Mouse (Mus musculus): ENCODE measurements at regions not wholly inside any gene's neighbourhood (a gene's known extent, or its start where the extent isn't known, plus 50 kb on each side); places are given as distances from the start of the nearest gene placed in this dataset.
"Not testable (repeated sequence)": the region's sequence is repeated elsewhere in the genome, so short reads cannot be mapped to it uniquely, and the experiment has no call there.

- 6% methylated on average over 15 of the region's 15 CpGs for WGBS
- TF ChIP-seq POLR2A (IDR thresholded peaks at IDR 0.05; ENCODE audit: low read depth, low read length) = no peak
- no peak for TF ChIP-seq CTCF (conservative IDR thresholded peaks at IDR 0.05; ENCODE audit: insufficient read depth, insufficient read length, low read depth, low read length)
- H3K4me1 ChIP-seq (ENCODE audit: control insufficient read depth, insufficient read depth, low read length) = no peaks in the 10 kb centered on the region
- no peaks in the 10 kb centered on the region for H3K27me3 ChIP-seq (replicated peaks; ENCODE audit: control insufficient read depth, insufficient read depth, low read length)
- no peak overlapping the region for H3K4me3 ChIP-seq (ENCODE audit: insufficient read depth, low read depth, low read length)
- H3K36me3 ChIP-seq (ENCODE audit: control insufficient read depth, insufficient read depth, low read length) = no peaks in the 10 kb centered on the region
- H3K27ac ChIP-seq (ENCODE audit: insufficient read depth, low read depth, low read length) = no peak overlapping the region
- no peak for DNase-seq
Observed at GRCm38 (mm10) chr2:162867516-162868029, 63.8 kb upstream of the Srsf6 start.

DNA sequence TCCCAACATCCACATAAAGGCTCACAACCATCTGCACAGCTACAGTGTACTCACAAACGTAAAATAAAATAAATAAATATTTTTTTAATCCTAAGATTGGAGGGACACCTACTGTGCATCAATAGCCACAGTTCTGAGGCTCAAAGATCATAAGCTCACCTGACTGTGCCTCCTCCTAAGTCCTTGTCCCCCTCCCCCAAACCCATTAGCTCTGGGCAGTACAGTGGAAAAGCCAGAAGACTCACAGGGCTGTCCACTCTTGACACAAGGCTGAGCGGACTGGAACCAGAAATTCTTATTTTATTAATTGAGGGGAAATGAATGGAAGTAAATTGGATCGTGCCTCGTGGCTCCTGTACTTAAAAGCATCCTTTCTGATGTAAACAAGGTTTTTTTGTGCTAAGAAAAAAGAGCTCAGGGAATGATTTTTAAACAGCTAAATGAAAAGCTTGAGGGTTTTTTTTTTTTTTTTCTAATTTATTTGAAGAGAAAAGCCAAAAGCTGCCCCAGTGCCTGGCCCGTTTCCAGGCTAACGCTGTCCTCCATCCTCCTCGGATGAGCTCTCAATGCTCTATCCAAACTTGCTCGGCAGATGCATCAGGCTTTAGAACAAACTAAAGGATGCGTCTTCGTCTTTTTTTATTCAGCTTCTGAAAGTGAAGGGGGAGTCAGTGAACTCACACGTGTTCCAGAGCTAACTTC lies 64.6 kb upstream of the Srsf6 start:
- no peak overlapping the region for H3K27ac ChIP-seq (ENCODE audit: insufficient read depth, low read depth, low read length)
- H3K36me3 ChIP-seq (ENCODE audit: control insufficient read depth, insufficient read depth, low read length) = no peaks in the 10 kb centered on the region
- DNase-seq = no peak
- no peak overlapping the region for H3K4me3 ChIP-seq (ENCODE audit: insufficient read depth, low read depth, low read length)
- WGBS = 22% methylated on average over 11 of the region's 11 CpGs
- H3K4me1 ChIP-seq (ENCODE audit: control insufficient read depth, insufficient read depth, low read length) = no peaks in the 10 kb centered on the region
- no peaks in the 10 kb centered on the region for H3K27me3 ChIP-seq (replicated peaks; ENCODE audit: control insufficient read depth, insufficient read depth, low read length)
- TF ChIP-seq POLR2A (IDR thresholded peaks at IDR 0.05; ENCODE audit: low read depth, low read length) (no peak), CTCF (conservative IDR thresholded peaks at IDR 0.05; ENCODE audit: insufficient read depth, insufficient read length, low read depth, low read length) (no peak)

DNA sequence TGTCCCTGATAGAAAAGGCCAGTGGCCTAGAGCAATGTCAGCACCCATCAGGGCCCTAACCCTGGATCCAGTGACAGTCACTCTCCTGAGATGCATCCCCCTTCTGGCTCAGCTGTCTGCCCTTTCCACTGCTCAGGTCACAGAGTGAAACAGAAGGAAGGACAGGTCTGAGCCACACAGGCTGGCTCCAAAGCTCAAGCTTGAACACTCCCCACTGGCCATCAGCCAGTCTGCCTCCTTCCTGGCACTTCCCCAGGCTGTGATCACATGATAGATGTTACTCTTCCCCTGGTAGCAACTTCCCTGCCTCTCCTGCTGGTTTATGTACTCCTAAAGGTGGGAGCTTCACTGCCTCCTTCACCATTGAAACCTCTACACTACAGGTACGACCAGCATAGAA lies 66.8 kb upstream of the Srsf6 start:
- DNase-seq = peak; percentile 93
- 50% methylated on average over 1 of the region's 1 CpGs for WGBS

DNA sequence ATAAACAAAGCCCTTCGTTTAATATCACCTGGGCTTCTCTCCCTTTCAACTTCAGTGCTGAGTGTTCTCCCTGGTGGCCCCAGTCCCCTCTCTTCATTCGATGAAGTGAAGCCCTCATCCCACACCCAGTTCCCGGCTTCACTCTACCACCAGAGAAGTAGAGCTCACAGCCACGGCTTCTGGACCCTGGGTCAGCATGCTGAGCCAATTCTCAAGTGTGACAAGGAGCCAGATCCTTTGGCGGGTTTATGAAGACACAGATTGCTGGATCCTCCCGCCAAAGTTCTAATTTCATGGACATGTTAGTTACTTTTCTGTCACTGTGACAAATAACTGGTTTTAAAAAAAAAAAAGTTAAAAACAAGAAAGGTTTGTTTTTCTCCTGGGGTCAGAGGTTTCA lies 76.7 kb upstream of the Srsf6 start:
- Histone ChIP-seq H3K4me1 (ENCODE audit: control insufficient read depth, insufficient read depth, low read length) (no peaks in the 10 kb centered on the region), H3K27me3 (replicated peaks; ENCODE audit: control insufficient read depth, insufficient read depth, low read length) (no peaks in the 10 kb centered on the region), H3K27ac (ENCODE audit: insufficient read depth, low read depth, low read length) (no peak overlapping the region), H3K36me3 (ENCODE audit: control insufficient read depth, insufficient read depth, low read length) (no peaks in the 10 kb centered on the region), H3K4me3 (ENCODE audit: insufficient read depth, low read depth, low read length) (no peak overlapping the region)
- no peak for DNase-seq
- TF ChIP-seq POLR2A (IDR thresholded peaks at IDR 0.05; ENCODE audit: low read depth, low read length) (no peak), CTCF (conservative IDR thresholded peaks at IDR 0.05; ENCODE audit: insufficient read depth, insufficient read length, low read depth, low read length) (no peak)
- WGBS = 67% methylated on average over 6 of the region's 6 CpGs

More for the DNA sequence above, 66.8 kb upstream of the Srsf6 start:
- no peaks in the 10 kb centered on the region for H3K27me3 ChIP-seq (replicated peaks; ENCODE audit: control insufficient read depth, insufficient read depth, low read length)
- TF ChIP-seq POLR2A (IDR thresholded peaks at IDR 0.05; ENCODE audit: low read depth, low read length) (no peak), CTCF (conservative IDR thresholded peaks at IDR 0.05; ENCODE audit: insufficient read depth, insufficient read length, low read depth, low read length) (no peak)
- H3K4me3 ChIP-seq (ENCODE audit: insufficient read depth, low read depth, low read length) = no peak overlapping the region
- H3K4me1 ChIP-seq (ENCODE audit: control insufficient read depth, insufficient read depth, low read length) = no peaks in the 10 kb centered on the region
- no peaks in the 10 kb centered on the region for H3K36me3 ChIP-seq (ENCODE audit: control insufficient read depth, insufficient read depth, low read length)
- no peak overlapping the region for H3K27ac ChIP-seq (ENCODE audit: insufficient read depth, low read depth, low read length)

DNA sequence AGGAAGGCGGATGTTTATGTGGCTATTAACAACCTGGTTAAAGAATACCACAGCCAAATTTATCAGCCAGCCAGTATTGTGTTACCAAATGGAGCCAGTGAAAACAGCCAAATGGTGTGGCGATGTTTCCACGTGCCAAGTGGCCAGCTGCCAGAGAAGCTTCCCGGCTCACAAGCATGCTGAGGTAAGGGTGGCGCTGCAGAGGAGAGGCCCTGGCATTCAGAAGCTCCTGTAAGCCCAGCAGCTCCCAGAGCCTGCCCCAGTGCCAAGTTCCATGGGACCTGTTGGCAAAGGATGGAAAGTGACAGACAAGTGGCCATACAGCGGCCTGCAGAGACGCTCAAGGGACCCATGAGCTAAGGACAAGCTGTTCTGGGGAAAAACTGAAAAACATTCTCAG lies 77.8 kb upstream of the Srsf6 start:
- DNase-seq = peak; percentile 88
- no peak overlapping the region for H3K4me3 ChIP-seq (ENCODE audit: insufficient read depth, low read depth, low read length)
- TF ChIP-seq CTCF (conservative IDR thresholded peaks at IDR 0.05; ENCODE audit: insufficient read depth, insufficient read length, low read depth, low read length) = no peak
- no peak for TF ChIP-seq POLR2A (IDR thresholded peaks at IDR 0.05; ENCODE audit: low read depth, low read length)
- no peaks in the 10 kb centered on the region for H3K4me1 ChIP-seq (ENCODE audit: control insufficient read depth, insufficient read depth, low read length)
- H3K36me3 ChIP-seq (ENCODE audit: control insufficient read depth, insufficient read depth, low read length) = no peaks in the 10 kb centered on the region
- 46% methylated on average over 7 of the region's 7 CpGs for WGBS
- H3K27me3 ChIP-seq (replicated peaks; ENCODE audit: control insufficient read depth, insufficient read depth, low read length) = no peaks in the 10 kb centered on the region
- no peak overlapping the region for H3K27ac ChIP-seq (ENCODE audit: insufficient read depth, low read depth, low read length)

DNA sequence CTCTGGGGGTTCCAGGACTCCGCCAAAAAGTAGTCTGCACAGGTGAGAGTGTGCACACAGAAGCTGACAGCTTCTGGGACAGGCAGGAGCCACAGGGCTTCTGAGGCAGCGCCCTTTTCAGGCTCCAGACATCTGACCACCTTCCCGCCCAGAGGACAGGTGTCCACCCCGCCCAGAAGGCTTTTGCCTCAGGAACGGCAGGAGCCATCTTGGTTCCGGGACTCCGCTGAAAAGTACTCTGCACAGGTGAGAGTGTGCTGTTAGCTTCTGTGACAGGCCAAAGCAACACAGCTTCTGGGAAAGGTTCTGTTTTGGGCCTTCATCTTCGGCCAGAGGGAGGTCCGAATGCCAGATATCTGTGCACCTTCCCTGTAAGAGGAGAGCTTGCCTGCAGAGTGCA lies 89.6 kb upstream of the Srsf6 start:
- H3K27ac ChIP-seq (ENCODE audit: insufficient read depth, low read depth, low read length); DNase-seq; H3K4me3 ChIP-seq (ENCODE audit: insufficient read depth, low read depth, low read length); H3K4me1 ChIP-seq (ENCODE audit: control insufficient read depth, insufficient read depth, low read length); H3K27me3 ChIP-seq (replicated peaks; ENCODE audit: control insufficient read depth, insufficient read depth, low read length); H3K36me3 ChIP-seq (ENCODE audit: control insufficient read depth, insufficient read depth, low read length): not testable (repeated sequence)
- WGBS = 88% methylated on average over 9 of the region's 9 CpGs

GRCm38 (mm10) chr2:162837776-162838175 lies 93.6 kb upstream of the Srsf6 start:
- no peak overlapping the region for H3K4me3 ChIP-seq (ENCODE audit: insufficient read depth, low read depth, low read length)
- no peak for DNase-seq
- H3K4me1 ChIP-seq (ENCODE audit: control insufficient read depth, insufficient read depth, low read length) = no peaks in the 10 kb centered on the region
- WGBS = 63% methylated on average over 2 of the region's 2 CpGs
- H3K36me3 ChIP-seq (ENCODE audit: control insufficient read depth, insufficient read depth, low read length) = no peaks in the 10 kb centered on the region
- TF ChIP-seq CTCF (conservative IDR thresholded peaks at IDR 0.05; ENCODE audit: insufficient read depth, insufficient read length, low read depth, low read length) (no peak), POLR2A (IDR thresholded peaks at IDR 0.05; ENCODE audit: low read depth, low read length) (no peak)
- H3K27ac ChIP-seq (ENCODE audit: insufficient read depth, low read depth, low read length) = no peak overlapping the region
- H3K27me3 ChIP-seq (replicated peaks; ENCODE audit: control insufficient read depth, insufficient read depth, low read length) = no peaks in the 10 kb centered on the region

Measured in kidney, adult 2 months (tissue).